Mouse (Mus musculus) forebrain, embryonic 16.5 days (tissue): ENCODE results near the gene Dlk1. TPM values are rescaled to one million over a fixed set of nuclear protein-coding genes. Genes with fewer than 3 reads are reported as not detected.
A peak's percentile ranks its signal among the peaks of the same experiment; 100 is the strongest.

ENCODE experiments used
- ATAC-seq: fragments of 200-750 bp; cut with Nextera tagmentation; 2 replicates; pipeline ENCODE4 v1.8.0; 2017; ENCODE audit warnings: mild to moderate bottlenecking, moderate library complexity
- H3K27ac ChIP-seq: fragments of 300-500 bp; sonication (generic); 2 replicates; pipeline ENCODE4 v1.5.1; 2014; ENCODE audit warnings: low read length, control low read depth
- H3K27me3 ChIP-seq: fragments of 300-500 bp; sonication (generic); replicated peaks from 2 replicates; pipeline ENCODE4 v1.6.1; 2014; ENCODE audit warnings: low read length; ENCODE audit not compliant: control insufficient read depth, insufficient read depth
- H3K36me3 ChIP-seq: fragments of 300-500 bp; sonication (generic); 2 replicates; pipeline ENCODE4 v1.6.1; 2014; ENCODE audit not compliant: control insufficient read depth, insufficient read depth
- H3K4me1 ChIP-seq: fragments of 300-500 bp; sonication (generic); replicated peaks from 2 replicates; pipeline ENCODE4 v1.6.1; 2014; ENCODE audit warnings: low read length; ENCODE audit not compliant: control insufficient read depth, insufficient read depth
- H3K4me2 ChIP-seq: fragments of 300-500 bp; sonication (generic); 2 replicates; pipeline ENCODE4 v1.6.1; 2014; ENCODE audit warnings: mild to moderate bottlenecking, low read length, control low read depth
- H3K4me3 ChIP-seq: fragments of 300-500 bp; sonication (generic); replicated peaks from 2 replicates; pipeline ENCODE4 v1.5.1; 2014; ENCODE audit warnings: mild to moderate bottlenecking, low read length, control low read depth
- H3K9ac ChIP-seq: fragments of 300-500 bp; sonication (generic); replicated peaks from 2 replicates; pipeline ENCODE4 v1.6.1; 2014; ENCODE audit warnings: low read depth, low read length, control low read depth
- H3K9me3 ChIP-seq: fragments of 300-500 bp; sonication (generic); 2 replicates; pipeline ENCODE4 v1.6.1; 2016; ENCODE audit warnings: low read length; ENCODE audit not compliant: control insufficient read depth
- WGBS: fragments of 180-500 bp; shearing (Covaris S2); extraction: QIAGEN DNeasy Blood & Tissue Kit; methylation state at CpG from one replicate; pipeline ENCODE4 v1.1.7; 2014; 5-methylcytosine and 5-hydroxymethylcytosine counted together
- polyA plus RNA-seq: library from polyadenylated mRNA; unstranded; fragments of >200 nt; fragmentation: Nextera tagmentation; extraction: Ambion mirVana; gene quantifications from 2 replicates; pipeline ENCODE4 v1.2.1, GENCODE M21; 2015

Dlk1 gene
- polyA plus RNA-seq, 1 experiment from 2014 or later: 34.2 TPM

DNA sequence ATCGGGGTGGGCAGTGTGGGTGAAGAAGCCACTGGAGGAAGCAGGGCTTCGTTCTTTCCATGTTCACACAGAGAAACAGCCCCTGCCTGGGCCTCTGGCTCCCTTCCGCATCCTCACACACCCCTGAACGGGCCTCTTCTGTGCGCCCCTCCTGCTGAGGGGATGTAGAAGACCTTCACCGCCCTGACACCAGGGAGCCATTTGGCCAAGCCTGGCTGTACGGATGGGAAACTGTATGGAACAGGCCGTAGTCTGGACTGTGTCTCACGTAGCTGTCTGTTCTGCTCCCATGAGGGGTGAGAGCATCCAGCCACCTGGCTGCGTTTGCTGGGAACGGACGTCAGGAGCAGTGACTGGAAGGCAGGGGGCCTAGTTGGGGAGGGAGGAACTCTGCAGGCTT is 15.8 kb upstream of the Dlk1 start:
- Histone ChIP-seq H3K4me2 (no peak overlapping the region), H3K4me1 (peaks cover 23% of the 10 kb centered on the region), H3K9ac (no peak overlapping the region), H3K27me3 (peaks cover 2% of the 10 kb centered on the region; the same call in 1 of the 2 replicates), H3K36me3 (no peaks in the 10 kb centered on the region), H3K27ac (no peak overlapping the region), H3K4me3 (no peak overlapping the region), H3K9me3 (no peaks in the 10 kb centered on the region)
- no peak for ATAC-seq
- 30% methylated on average over 12 of the region's 12 CpGs for whole genome bisulfite sequencing

- Histone ChIP-seq H3K4me3 (no peak overlapping the region), H3K27me3 (peaks cover 2% of the 10 kb centered on the region; the same call in 1 of the 2 replicates), H3K9ac (no peak overlapping the region), H3K36me3 (no peaks in the 10 kb centered on the region), H3K4me2 (peak overlapping the region; percentile 37), H3K4me1 (peaks cover 23% of the 10 kb centered on the region), H3K9me3 (no peaks in the 10 kb centered on the region), H3K27ac (no peak overlapping the region)
- 9% methylated on average over 25 of the region's 25 CpGs for whole genome bisulfite sequencing
- peak; percentile 66 for ATAC-seq
These were observed 14.9 kb upstream of the Dlk1 start for GRCm38 (mm10) chr12:109437559-109438350.

GRCm38 (mm10) chr12:109438383-109438782 is 14.2 kb upstream of the Dlk1 start:
- WGBS: 75% methylated on average over 6 of the region's 6 CpGs
- ATAC-seq: no peak

DNA sequence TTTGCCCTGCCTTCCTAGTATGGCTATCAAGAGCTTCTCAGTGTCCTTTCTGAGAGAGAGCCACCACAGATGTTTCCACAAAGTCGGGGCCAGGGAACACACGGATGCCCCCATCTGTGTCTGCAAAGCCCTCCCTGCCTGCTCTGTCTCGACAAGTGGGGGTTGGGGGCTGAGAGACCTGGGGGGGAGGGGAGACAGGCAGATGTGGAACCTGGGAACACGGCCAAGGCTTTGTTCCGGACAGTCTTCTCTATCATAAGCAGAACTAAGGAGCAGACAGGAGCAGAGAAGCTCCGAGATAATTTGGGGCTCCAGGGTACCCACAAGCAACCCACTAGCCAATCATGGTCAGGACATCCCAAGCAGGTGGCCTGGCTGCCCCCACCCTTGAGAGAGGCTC is 12.6 kb upstream of the Dlk1 start:
- no peak for ATAC-seq
- no peak overlapping the region for H3K9ac ChIP-seq
- H3K27ac ChIP-seq: no peak overlapping the region
- no peak overlapping the region for H3K4me3 ChIP-seq
- H3K4me2 ChIP-seq: no peak overlapping the region
- peaks cover 2% of the 10 kb centered on the region; the same call in 1 of the 2 replicates for H3K27me3 ChIP-seq
- 42% methylated on average over 6 of the region's 6 CpGs for WGBS
- no peaks in the 10 kb centered on the region for H3K36me3 ChIP-seq
- peaks cover 31% of the 10 kb centered on the region for H3K4me1 ChIP-seq
- H3K9me3 ChIP-seq: no peaks in the 10 kb centered on the region

More at GRCm38 (mm10) chr12:109438383-109438782, 14.2 kb upstream of the Dlk1 start:
- peaks cover 2% of the 10 kb centered on the region; the same call in 1 of the 2 replicates for H3K27me3 ChIP-seq
- H3K4me3 ChIP-seq: no peak overlapping the region
- no peaks in the 10 kb centered on the region for H3K9me3 ChIP-seq
- H3K27ac ChIP-seq: no peak overlapping the region
- H3K4me2 ChIP-seq: no peak overlapping the region
- peaks cover 28% of the 10 kb centered on the region for H3K4me1 ChIP-seq
- no peaks in the 10 kb centered on the region for H3K36me3 ChIP-seq
- H3K9ac ChIP-seq: no peak overlapping the region

- Histone ChIP-seq H3K27ac (no peak overlapping the region), H3K27me3 (peaks cover 2% of the 10 kb centered on the region; the same call in 1 of the 2 replicates), H3K4me3 (no peak overlapping the region), H3K4me1 (peaks cover 40% of the 10 kb centered on the region), H3K9me3 (no peaks in the 10 kb centered on the region), H3K9ac (no peak overlapping the region), H3K36me3 (no peaks in the 10 kb centered on the region), H3K4me2 (no peak overlapping the region)
- 20% methylated on average over 6 of the region's 6 CpGs for WGBS
- ATAC-seq: no peak
These were observed 11.3 kb upstream of the Dlk1 start for GRCm38 (mm10) chr12:109441366-109441765.

- Histone ChIP-seq H3K27me3 (peaks cover 2% of the 10 kb centered on the region; the same call in 1 of the 2 replicates), H3K4me2 (no peak overlapping the region), H3K27ac (no peak overlapping the region), H3K9ac (no peak overlapping the region), H3K36me3 (no peaks in the 10 kb centered on the region), H3K9me3 (no peaks in the 10 kb centered on the region), H3K4me1 (peaks cover 42% of the 10 kb centered on the region), H3K4me3 (no peak overlapping the region)
- 40% methylated on average over 13 of the region's 13 CpGs for WGBS
- no peak for ATAC-seq
These were observed 10.5 kb upstream of the Dlk1 start for GRCm38 (mm10) chr12:109442115-109442514.

- ATAC-seq: peak; percentile 70; the same call in 1 of the 2 replicates
- Histone ChIP-seq H3K4me1 (peaks cover 35% of the 10 kb centered on the region), H3K4me3 (no peak overlapping the region), H3K9ac (no peak overlapping the region), H3K27ac (no peak overlapping the region), H3K9me3 (no peaks in the 10 kb centered on the region), H3K4me2 (no peak overlapping the region), H3K27me3 (0 out of 2 replicates have a peak, but pooled peaks cover 3% of the 10 kb centered on the region), H3K36me3 (no peaks in the 10 kb centered on the region)
- 41% methylated on average over 3 of the region's 3 CpGs for WGBS
These were observed 9.3 kb upstream of the Dlk1 start for GRCm38 (mm10) chr12:109443276-109443675.

- peaks cover 39% of the 10 kb centered on the region for H3K4me1 ChIP-seq
- H3K4me3 ChIP-seq: no peak overlapping the region
- H3K4me2 ChIP-seq: no peak overlapping the region
- H3K27me3 ChIP-seq: peaks cover 5% of the 10 kb centered on the region; the same call in 1 of the 2 replicates
- no peak overlapping the region for H3K27ac ChIP-seq
- 55% methylated on average over 5 of the region's 5 CpGs for WGBS
- ATAC-seq: no peak
- no peak overlapping the region for H3K9ac ChIP-seq
- H3K36me3 ChIP-seq: no peaks in the 10 kb centered on the region
- no peaks in the 10 kb centered on the region for H3K9me3 ChIP-seq
These were observed 7.6 kb upstream of the Dlk1 start for GRCm38 (mm10) chr12:109444999-109445398.

DNA sequence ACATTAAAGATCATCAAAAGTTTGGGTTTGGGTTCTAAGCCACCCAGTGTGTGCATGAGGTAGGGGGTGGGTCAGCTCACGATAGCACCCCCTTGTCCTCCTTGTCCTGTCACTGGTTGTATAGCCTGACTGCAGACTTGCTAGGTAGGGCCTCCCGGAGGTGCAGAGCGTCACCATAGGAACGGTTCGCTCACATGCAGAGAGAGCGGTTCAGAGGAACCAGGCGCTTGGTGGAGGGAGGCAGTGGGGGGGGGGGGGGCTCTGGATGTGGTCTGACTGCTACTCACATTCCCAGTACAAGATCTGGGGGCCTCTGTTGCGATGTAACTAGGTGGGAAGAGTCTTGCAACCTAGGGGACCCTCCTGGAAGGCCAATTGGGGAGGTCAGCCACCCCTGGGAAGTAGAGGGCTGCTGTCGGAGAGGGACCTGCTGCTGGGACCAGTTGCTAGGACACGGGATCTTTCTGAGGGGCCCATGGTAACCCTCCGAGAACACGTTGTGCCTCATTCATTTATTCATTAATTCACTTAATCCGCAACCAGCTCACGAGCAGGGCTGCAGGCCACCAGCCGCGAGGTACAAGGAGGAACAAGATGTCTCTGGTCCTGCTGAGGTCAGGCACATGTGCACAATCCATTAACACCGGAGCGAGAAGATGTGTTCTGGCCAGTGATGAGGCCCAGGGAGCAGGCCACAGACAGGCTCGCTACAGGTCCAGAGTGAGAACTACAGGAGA is 7.0 kb upstream of the Dlk1 start:
- Histone ChIP-seq H3K4me1 (peaks cover 43% of the 10 kb centered on the region), H3K9ac (no peak overlapping the region), H3K4me3 (no peak overlapping the region), H3K27ac (no peak overlapping the region), H3K36me3 (no peaks in the 10 kb centered on the region), H3K9me3 (no peaks in the 10 kb centered on the region), H3K27me3 (peaks cover 6% of the 10 kb centered on the region; the same call in 1 of the 2 replicates), H3K4me2 (peak overlapping the region; percentile 8; the same call in 1 of the 2 replicates)
- WGBS: 7% methylated on average over 19 of the region's 19 CpGs
- ATAC-seq: peak; percentile 23; the same call in 1 of the 2 replicates
